Mouse (Mus musculus) neural tube, embryonic 14.5 days (tissue): ENCODE results near the gene Vps18. TPM values are rescaled to one million over a fixed set of nuclear protein-coding genes. Genes with fewer than 3 reads are reported as not detected.

Source experiments
- ATAC-seq: fragments of 200-750 bp; cut with Nextera tagmentation; 2 replicates; pipeline ENCODE4 v1.8.0; 2017; ENCODE audit warnings: low read depth, mild to moderate bottlenecking, moderate TSS enrichment, moderate library complexity
- H3K27ac ChIP-seq: fragments of 300-500 bp; sonication (generic); 2 replicates; pipeline ENCODE4 v1.5.1; 2014; ENCODE audit warnings: low read depth, mild to moderate bottlenecking, control low read depth, low read length, moderate library complexity, mixed read lengths
- H3K27me3 ChIP-seq: fragments of 300-500 bp; sonication (generic); 2 replicates; pipeline ENCODE4 v1.6.1; 2014; ENCODE audit warnings: low read length; ENCODE audit not compliant: control insufficient read depth, insufficient read depth
- H3K36me3 ChIP-seq: fragments of 300-500 bp; sonication (generic); 2 replicates; pipeline ENCODE4 v1.6.1; 2014; ENCODE audit warnings: low read length, mixed read lengths; ENCODE audit not compliant: control insufficient read depth, insufficient read depth
- H3K4me1 ChIP-seq: fragments of 300-500 bp; sonication (generic); 2 replicates; pipeline ENCODE4 v1.6.1; 2014; ENCODE audit warnings: low read length; ENCODE audit not compliant: control insufficient read depth, insufficient read depth
- H3K4me2 ChIP-seq: fragments of 300-500 bp; sonication (generic); 2 replicates; pipeline ENCODE4 v1.6.1; 2014; ENCODE audit warnings: mild to moderate bottlenecking, low read depth, low read length, control low read depth
- H3K4me3 ChIP-seq: fragments of 300-500 bp; sonication (generic); 2 replicates; pipeline ENCODE4 v1.5.1; 2014; ENCODE audit warnings: low read depth, low read length, control low read depth, mixed read lengths
- H3K9ac ChIP-seq: fragments of 300-500 bp; sonication (generic); replicated peaks from 2 replicates; pipeline ENCODE4 v1.6.1; 2014; ENCODE audit warnings: low read depth, mild to moderate bottlenecking, control low read depth, low read length, mixed read lengths
- H3K9me3 ChIP-seq: fragments of 300-500 bp; sonication (generic); 2 replicates; pipeline ENCODE4 v1.6.1; 2016; ENCODE audit warnings: low read length; ENCODE audit not compliant: control insufficient read depth
- WGBS: fragments of 180-500 bp; shearing (Covaris S2); extraction: QIAGEN DNeasy Blood & Tissue Kit; methylation state at CpG from one replicate; pipeline ENCODE4 v1.1.7; 2014; 5-methylcytosine and 5-hydroxymethylcytosine counted together
- polyA plus RNA-seq: library from polyadenylated mRNA; unstranded; fragments of >200 nt; fragmentation: Nextera tagmentation; extraction: Ambion mirVana; gene quantifications from 2 replicates; pipeline ENCODE4 v1.2.1, GENCODE M21; 2014

Vps18 gene
- polyA plus RNA-seq, 1 experiment from 2014 or later, result 14.8 TPM

DNA sequence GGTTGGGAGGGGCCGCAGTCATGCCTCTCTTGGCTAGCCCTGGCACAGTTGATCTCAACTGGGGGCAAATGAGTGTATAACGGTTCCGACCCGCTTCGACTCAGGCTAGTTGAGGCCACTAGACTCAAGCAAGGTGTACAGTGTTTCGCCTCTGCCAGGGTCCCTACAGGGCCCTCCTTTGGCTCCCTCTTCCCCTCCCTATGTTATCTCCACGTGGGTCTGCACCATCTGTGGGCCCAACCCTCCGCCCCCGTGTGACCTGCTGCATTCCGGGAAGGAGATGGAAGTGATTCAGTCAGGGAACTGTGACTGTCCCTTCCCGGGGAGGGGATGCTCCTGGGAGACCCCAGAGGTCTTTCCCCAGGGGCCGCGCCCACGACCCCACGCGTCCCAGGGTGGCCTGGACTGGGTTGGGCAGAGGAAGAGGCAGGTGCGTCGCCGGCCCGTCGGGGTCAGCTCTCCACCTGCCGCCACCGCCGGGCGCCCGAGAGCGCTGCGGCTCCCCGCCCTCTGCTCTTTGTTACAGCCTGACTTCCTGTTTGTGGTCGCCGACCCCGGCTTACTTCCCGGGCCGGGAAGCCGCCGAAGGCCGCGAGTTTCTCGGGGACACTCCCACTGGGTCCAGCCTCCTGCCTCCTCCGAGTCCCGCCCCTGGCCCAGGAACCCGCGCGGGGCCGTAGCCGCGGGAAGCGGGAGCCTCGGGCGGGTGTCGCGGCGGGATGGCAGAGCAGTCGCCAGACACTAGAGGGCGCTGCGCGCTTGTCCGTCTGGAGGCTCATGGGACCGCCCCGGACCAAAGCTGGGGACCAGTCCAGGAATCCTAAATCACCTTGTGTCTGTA is 49.1 kb downstream of the Vps18 start:
- peak; percentile 85 for ATAC-seq
- Histone ChIP-seq H3K9me3 (no peaks in the 10 kb centered on the region), H3K4me1 (0 out of 2 replicates have a peak, but pooled peaks cover 4% of the 10 kb centered on the region), H3K27ac (peak overlapping the region; percentile 62), H3K4me2 (peak overlapping the region; percentile 83), H3K4me3 (peak overlapping the region; percentile 46), H3K27me3 (no peaks in the 10 kb centered on the region), H3K9ac (peak overlapping the region; percentile 78), H3K36me3 (no peaks in the 10 kb centered on the region)
- WGBS, result 8% methylated on average over 51 of the region's 60 CpGs

DNA sequence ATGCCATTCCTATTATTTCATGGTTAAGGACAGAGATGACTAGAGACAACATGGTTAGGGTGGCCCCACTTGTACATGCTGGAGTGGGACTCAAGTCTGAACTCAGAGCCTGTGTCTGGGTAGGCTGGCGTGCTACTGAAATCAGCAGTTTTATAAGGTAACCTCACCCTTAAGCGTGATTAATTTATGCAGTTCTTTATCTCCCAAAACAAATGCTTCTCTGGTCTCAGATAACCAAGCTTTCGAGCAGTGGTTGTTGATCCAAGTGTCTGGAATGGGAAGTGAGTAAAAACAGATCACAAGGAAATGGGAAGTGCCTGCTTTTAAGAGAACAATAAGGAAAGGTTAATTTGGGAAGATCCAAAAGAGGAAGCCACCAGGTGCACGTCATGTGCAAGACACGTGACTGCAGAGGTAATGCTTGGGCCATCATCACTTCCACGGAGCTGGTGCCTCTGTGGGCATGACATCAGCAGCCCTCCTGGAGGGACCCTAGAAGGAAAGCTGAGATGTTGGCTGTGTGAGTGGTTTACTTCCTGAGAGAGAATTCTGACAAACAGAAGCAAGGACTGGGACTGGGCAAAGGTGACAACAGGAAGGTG is 56.1 kb downstream of the Vps18 start:
- no peak for ATAC-seq
- Histone ChIP-seq H3K9me3 (no peaks in the 10 kb centered on the region), H3K4me3 (no peak overlapping the region), H3K4me2 (no peak overlapping the region), H3K9ac (no peak overlapping the region), H3K36me3 (no peaks in the 10 kb centered on the region), H3K27ac (no peak overlapping the region), H3K27me3 (no peaks in the 10 kb centered on the region), H3K4me1 (no peaks in the 10 kb centered on the region)
- WGBS, result 56% methylated on average over 6 of the region's 6 CpGs

Other genes with a start within 250 kb of the Vps18 start
- 2.9 and 4.9 TPM in 2 replicates for gene Knl1, start 241.6 kb upstream of the Vps18 start, polyA plus RNA-seq
- gene Rad51, start 175.9 kb upstream of the Vps18 start, polyA plus RNA-seq, result 3.7 and 7.5 TPM in 2 replicates
- 44.6 and 46.4 TPM in 2 replicates for gene Rmdn3, start 131.7 kb upstream of the Vps18 start, polyA plus RNA-seq
- gene Gchfr, start 121.0 kb upstream of the Vps18 start, polyA plus RNA-seq, result 1.6 and 1.8 TPM in 2 replicates
- gene Gm14137, start 114.2 kb upstream of the Vps18 start, polyA plus RNA-seq, result 0.36 and 0.78 TPM in 2 replicates
- 57.9 and 62.4 TPM in 2 replicates for gene Zfyve19, start 80.1 kb upstream of the Vps18 start, polyA plus RNA-seq
- 22.5 and 24.0 TPM in 2 replicates for gene Dnajc17, start 79.9 kb upstream of the Vps18 start, polyA plus RNA-seq
- not detected in 2 replicates for gene Ppp1r14d, start 58.8 kb upstream of the Vps18 start, polyA plus RNA-seq
- 0.61 and 0.68 TPM in 2 replicates for gene Spint1, start 51.4 kb upstream of the Vps18 start, polyA plus RNA-seq
- gene Rhov, start 17.5 kb upstream of the Vps18 start, polyA plus RNA-seq, result 24.6 and 31.9 TPM in 2 replicates
- 2.1 and 2.7 TPM in 2 replicates for gene Dll4, start 37.0 kb downstream of the Vps18 start, polyA plus RNA-seq
- gene Chac1, start 62.5 kb downstream of the Vps18 start, polyA plus RNA-seq, result 6.5 and 11.2 TPM in 2 replicates
- gene Ino80, start 188.9 kb downstream of the Vps18 start, polyA plus RNA-seq, result 5.0 and 5.9 TPM in 2 replicates